Mouse (Mus musculus) 416B (cell line): ENCODE measurements at regions not wholly inside any gene's neighbourhood (a gene's known extent, or its start where the extent isn't known, plus 50 kb on each side); places are given as distances from the start of the nearest gene placed in this dataset.
A peak's percentile ranks its signal among the peaks of the same experiment; 100 is the strongest.

ENCODE experiments used
- DNase-seq: peaks from one replicate; pipeline ENCODE4 v3.0.0; 2011; ENCODE audit warnings: low read depth

GRCm38 (mm10) chr2:115119429-115120205 is 461.9 kb upstream of the BC052040 start:
- DNase-seq = peak; percentile 44

GRCm38 (mm10) chr2:115120206-115120503 is 461.4 kb upstream of the BC052040 start:
- DNase-seq = no peak

GRCm38 (mm10) chr2:115126625-115127369 is 454.7 kb upstream of the BC052040 start:
- no peak for DNase-seq

- no peak for DNase-seq
Observed at GRCm38 (mm10) chr2:115131746-115132145, 449.8 kb upstream of the BC052040 start.

GRCm38 (mm10) chr2:115132165-115132592 is 449.3 kb upstream of the BC052040 start:
- DNase-seq = no peak

GRCm38 (mm10) chr2:115141416-115141815 is 440.1 kb upstream of the BC052040 start:
- no peak for DNase-seq

GRCm38 (mm10) chr2:115172111-115172510 is 409.4 kb upstream of the BC052040 start:
- no peak for DNase-seq

GRCm38 (mm10) chr2:115177076-115177475 is 404.4 kb upstream of the BC052040 start:
- no peak for DNase-seq

- no peak for DNase-seq
Observed at GRCm38 (mm10) chr2:115177896-115178295, 403.6 kb upstream of the BC052040 start.

- no peak for DNase-seq
Observed at GRCm38 (mm10) chr2:115211191-115211590, 370.3 kb upstream of the BC052040 start.

GRCm38 (mm10) chr2:115213181-115213970 is 368.1 kb upstream of the BC052040 start:
- no peak for DNase-seq

GRCm38 (mm10) chr2:115214292-115214691 is 367.2 kb upstream of the BC052040 start:
- no peak for DNase-seq

- DNase-seq = no peak
Observed at GRCm38 (mm10) chr2:115230041-115230440, 351.5 kb upstream of the BC052040 start.

- no peak for DNase-seq
Observed at GRCm38 (mm10) chr2:115247673-115248072, 333.8 kb upstream of the BC052040 start.

- no peak for DNase-seq
Observed at GRCm38 (mm10) chr2:115250019-115250807, 331.3 kb upstream of the BC052040 start.

- DNase-seq = no peak
Observed at GRCm38 (mm10) chr2:115257391-115257790, 324.1 kb upstream of the BC052040 start.

- DNase-seq = no peak
Observed at GRCm38 (mm10) chr2:115268247-115268646, 313.3 kb upstream of the BC052040 start.

- no peak for DNase-seq
Observed at GRCm38 (mm10) chr2:115277421-115277820, 304.1 kb upstream of the BC052040 start.

GRCm38 (mm10) chr2:115293020-115293419 is 288.5 kb upstream of the BC052040 start:
- DNase-seq = no peak

- no peak for DNase-seq
Observed at GRCm38 (mm10) chr2:115297463-115297862, 284.1 kb upstream of the BC052040 start.

- no peak for DNase-seq
Observed at GRCm38 (mm10) chr2:115307248-115307647, 274.3 kb upstream of the BC052040 start.
